Mouse (Mus musculus): Measurements from ENCODE around the gene Lats1. TPM values are rescaled to one million over a fixed set of nuclear protein-coding genes. Genes with fewer than 3 reads are reported as not detected.
"Not testable (repeated sequence)": the region's sequence is repeated elsewhere in the genome, so short reads cannot be mapped to it uniquely, and the experiment has no call there.

Gene Lats1
- polyA plus RNA-seq, 1 experiment from 2014 or later, result 2.5 TPM

- H3K4me2 ChIP-seq (ENCODE audit: low read depth, low read length), result no peak overlapping the region
- H3K9ac ChIP-seq (replicated peaks), result no peak overlapping the region
- H3K9me3 ChIP-seq (ENCODE audit: low read length), result no peaks in the 10 kb centered on the region
- DNase-seq, result no peak
- H3K27ac ChIP-seq (ENCODE audit: low read depth), result no peak overlapping the region
- no peaks in the 10 kb centered on the region for H3K36me3 ChIP-seq (replicated peaks; ENCODE audit: insufficient read depth, low read length)
- TF ChIP-seq EP300 (IDR thresholded peaks at IDR 0.05; ENCODE audit: low read depth) (no peak), CTCF (IDR thresholded peaks at IDR 0.05; ENCODE audit: low read depth) (no peak)
- H3K4me1 ChIP-seq (ENCODE audit: insufficient read depth), result peaks cover 3% of the 10 kb centered on the region
- ATAC-seq, result no peak
- H3K27me3 ChIP-seq (ENCODE audit: insufficient read depth, low read length), result no peaks in the 10 kb centered on the region
- no peak overlapping the region for H3K4me3 ChIP-seq (ENCODE audit: low read depth, low read length)
Measured at GRCm38 (mm10) chr10:7731582-7731981, 50.6 kb downstream of the Lats1 start.

- H3K4me3 ChIP-seq (ENCODE audit: low read depth, low read length), result no peak overlapping the region
- no peaks in the 10 kb centered on the region for H3K9me3 ChIP-seq (ENCODE audit: low read length)
- H3K4me2 ChIP-seq (ENCODE audit: low read depth, low read length), result no peak overlapping the region
- TF ChIP-seq EP300 (IDR thresholded peaks at IDR 0.05; ENCODE audit: low read depth) (no peak), CTCF (IDR thresholded peaks at IDR 0.05; ENCODE audit: low read depth) (no peak)
- no peak overlapping the region for H3K27ac ChIP-seq (ENCODE audit: low read depth)
- peak; percentile 35; the same call in 1 of the 2 replicates for ATAC-seq
- 0 out of 2 replicates have a peak, but pooled peaks cover 2% of the 10 kb centered on the region for H3K36me3 ChIP-seq (replicated peaks; ENCODE audit: insufficient read depth, low read length)
- peaks cover 6% of the 10 kb centered on the region for H3K4me1 ChIP-seq (ENCODE audit: insufficient read depth)
- H3K9ac ChIP-seq (replicated peaks), result no peak overlapping the region
- no peaks in the 10 kb centered on the region for H3K27me3 ChIP-seq (ENCODE audit: insufficient read depth, low read length)
- no peak for DNase-seq
Measured at GRCm38 (mm10) chr10:7737122-7737521, 56.1 kb downstream of the Lats1 start.

- Histone ChIP-seq H3K9ac (replicated peaks) (no peak overlapping the region), H3K27ac (ENCODE audit: low read depth) (no peak overlapping the region), H3K36me3 (replicated peaks; ENCODE audit: insufficient read depth, low read length) (peaks cover 5% of the 10 kb centered on the region; the same call in 1 of the 2 replicates), H3K4me3 (ENCODE audit: low read depth, low read length) (no peak overlapping the region), H3K4me2 (ENCODE audit: low read depth, low read length) (no peak overlapping the region), H3K9me3 (ENCODE audit: low read length) (no peaks in the 10 kb centered on the region), H3K4me1 (ENCODE audit: insufficient read depth) (peaks cover 6% of the 10 kb centered on the region), H3K27me3 (ENCODE audit: insufficient read depth, low read length) (no peaks in the 10 kb centered on the region)
- no peak for DNase-seq
- no peak for ATAC-seq
- WGBS (ENCODE audit: insufficient replicate concordance), result 54% methylated on average over 3 of the region's 3 CpGs
- no peak for TF ChIP-seq CTCF (IDR thresholded peaks at IDR 0.05; ENCODE audit: low read depth)
- no peak for TF ChIP-seq EP300 (IDR thresholded peaks at IDR 0.05; ENCODE audit: low read depth)
Measured at GRCm38 (mm10) chr10:7737914-7738313, 56.9 kb downstream of the Lats1 start.

- H3K9me3 ChIP-seq (ENCODE audit: low read length); DNase-seq; H3K4me1 ChIP-seq (ENCODE audit: insufficient read depth); H3K4me2 ChIP-seq (ENCODE audit: low read depth, low read length); H3K27ac ChIP-seq (ENCODE audit: low read depth); H3K4me3 ChIP-seq (ENCODE audit: low read depth, low read length); ATAC-seq; H3K27me3 ChIP-seq (ENCODE audit: insufficient read depth, low read length); H3K9ac ChIP-seq (replicated peaks): not testable (repeated sequence)
- peaks cover 36% of the 10 kb centered on the region for H3K36me3 ChIP-seq (replicated peaks; ENCODE audit: insufficient read depth, low read length)
- 78% methylated on average over 6 of the region's 6 CpGs for WGBS (ENCODE audit: insufficient replicate concordance)
Measured at GRCm38 (mm10) chr10:7745528-7745927, 64.5 kb downstream of the Lats1 start.

- 80% methylated on average over 6 of the region's 6 CpGs for WGBS (ENCODE audit: insufficient replicate concordance)
- no peak for ATAC-seq
- H3K27ac ChIP-seq (ENCODE audit: low read depth), result no peak overlapping the region
- no peak for DNase-seq
- no peak overlapping the region for H3K4me2 ChIP-seq (ENCODE audit: low read depth, low read length)
- H3K4me3 ChIP-seq (ENCODE audit: low read depth, low read length), result no peak overlapping the region
- no peaks in the 10 kb centered on the region for H3K9me3 ChIP-seq (ENCODE audit: low read length)
- H3K4me1 ChIP-seq (ENCODE audit: insufficient read depth), result no peaks in the 10 kb centered on the region
- no peak for TF ChIP-seq EP300 (IDR thresholded peaks at IDR 0.05; ENCODE audit: low read depth)
- TF ChIP-seq CTCF (IDR thresholded peaks at IDR 0.05; ENCODE audit: low read depth), result no peak
- peaks cover 43% of the 10 kb centered on the region for H3K36me3 ChIP-seq (replicated peaks; ENCODE audit: insufficient read depth, low read length)
- H3K9ac ChIP-seq (replicated peaks), result no peak overlapping the region
- H3K27me3 ChIP-seq (ENCODE audit: insufficient read depth, low read length), result no peaks in the 10 kb centered on the region
Measured at GRCm38 (mm10) chr10:7748752-7749151, 67.7 kb downstream of the Lats1 start.

GRCm38 (mm10) chr10:7757544-7757943, 76.5 kb downstream of the Lats1 start:
- no peak overlapping the region for H3K9ac ChIP-seq (replicated peaks)
- DNase-seq (no peak), ATAC-seq (no peak)
- TF ChIP-seq EP300 (IDR thresholded peaks at IDR 0.05; ENCODE audit: low read depth), result no peak
- peaks cover 44% of the 10 kb centered on the region for H3K36me3 ChIP-seq (replicated peaks; ENCODE audit: insufficient read depth, low read length)
- no peak overlapping the region for H3K4me3 ChIP-seq (ENCODE audit: low read depth, low read length)
- H3K9me3 ChIP-seq (ENCODE audit: low read length), result no peaks in the 10 kb centered on the region
- WGBS (ENCODE audit: insufficient replicate concordance), result 60% methylated on average over 2 of the region's 2 CpGs
- H3K27ac ChIP-seq (ENCODE audit: low read depth), result no peak overlapping the region
- H3K4me1 ChIP-seq (ENCODE audit: insufficient read depth), result no peaks in the 10 kb centered on the region
- no peak overlapping the region for H3K4me2 ChIP-seq (ENCODE audit: low read depth, low read length)
- no peaks in the 10 kb centered on the region for H3K27me3 ChIP-seq (ENCODE audit: insufficient read depth, low read length)

Other genes with a start within 250 kb of the Lats1 start
- gene Ulbp1, start 207.6 kb upstream of the Lats1 start, polyA plus RNA-seq (2015; fragmentation: Nextera tagmentation; extraction: Ambion mirVana), result 0.51 and 1.2 TPM in 2 replicates
- gene Lrp11, start 91.4 kb upstream of the Lats1 start, polyA plus RNA-seq (2015; fragmentation: Nextera tagmentation; extraction: Ambion mirVana), result 0.26 and 0.28 TPM in 2 replicates
- gene Nup43, start 13.7 kb upstream of the Lats1 start, polyA plus RNA-seq (2015; fragmentation: Nextera tagmentation; extraction: Ambion mirVana), result 12.4 and 13.7 TPM in 2 replicates
- gene Pcmt1, start 78 bp upstream of the Lats1 start, polyA plus RNA-seq (2015; fragmentation: Nextera tagmentation; extraction: Ambion mirVana), result 64.8 and 67.2 TPM in 2 replicates
- gene Katna1, start 44.8 kb downstream of the Lats1 start, polyA plus RNA-seq (2015; fragmentation: Nextera tagmentation; extraction: Ambion mirVana), result 20.1 and 21.2 TPM in 2 replicates
- 78.9 and 80.8 TPM in 2 replicates for gene Ginm1, start 111.6 kb downstream of the Lats1 start, polyA plus RNA-seq (2015; fragmentation: Nextera tagmentation; extraction: Ambion mirVana)
- gene Ppil4, start 111.7 kb downstream of the Lats1 start, polyA plus RNA-seq (2015; fragmentation: Nextera tagmentation; extraction: Ambion mirVana), result 14.1 and 14.2 TPM in 2 replicates
- gene Zc3h12d, start 151.3 kb downstream of the Lats1 start, polyA plus RNA-seq (2015; fragmentation: Nextera tagmentation; extraction: Ambion mirVana), result 0.70 and 0.82 TPM in 2 replicates

All from liver, postnatal 0 days (tissue).